Mouse (Mus musculus): ENCODE data around the gene Zfp710.

Zfp710 gene

GRCm38 (mm10) chr7:80058405-80059063, 33.9 kb downstream of the Zfp710 start:
- DNase-seq: no peak

GRCm38 (mm10) chr7:80059064-80059838, 34.6 kb downstream of the Zfp710 start:
- no peak for DNase-seq

GRCm38 (mm10) chr7:80060012-80060778, 35.6 kb downstream of the Zfp710 start:
- DNase-seq: no peak

GRCm38 (mm10) chr7:80062083-80062826, 37.6 kb downstream of the Zfp710 start:
- no peak for DNase-seq

- no peak for DNase-seq
Observed at GRCm38 (mm10) chr7:80063244-80063643, 38.6 kb downstream of the Zfp710 start.

GRCm38 (mm10) chr7:80063902-80064736, 39.5 kb downstream of the Zfp710 start:
- no peak for DNase-seq

- no peak for DNase-seq
Observed at GRCm38 (mm10) chr7:80065250-80065649, 40.6 kb downstream of the Zfp710 start.

GRCm38 (mm10) chr7:80066675-80067455, 42.3 kb downstream of the Zfp710 start:
- DNase-seq: no peak

GRCm38 (mm10) chr7:80068341-80068740, 43.7 kb downstream of the Zfp710 start:
- DNase-seq: no peak

- DNase-seq: no peak
Observed at GRCm38 (mm10) chr7:80069615-80070327, 45.2 kb downstream of the Zfp710 start.

- DNase-seq: no peak
Observed at GRCm38 (mm10) chr7:80071209-80071608, 46.6 kb downstream of the Zfp710 start.

GRCm38 (mm10) chr7:80072297-80072696, 47.7 kb downstream of the Zfp710 start:
- DNase-seq: no peak

GRCm38 (mm10) chr7:80073506-80073905, 48.9 kb downstream of the Zfp710 start:
- no peak for DNase-seq

- DNase-seq: peak; percentile 36
Observed at GRCm38 (mm10) chr7:80074921-80075441, 50.4 kb downstream of the Zfp710 start.

GRCm38 (mm10) chr7:80075946-80076583, 51.5 kb downstream of the Zfp710 start:
- no peak for DNase-seq

GRCm38 (mm10) chr7:80076961-80077716, 52.5 kb downstream of the Zfp710 start:
- DNase-seq: no peak

- no peak for DNase-seq
Observed at GRCm38 (mm10) chr7:80077801-80078200, 53.2 kb downstream of the Zfp710 start.

- no peak for DNase-seq
Observed at GRCm38 (mm10) chr7:80078792-80079301, 54.2 kb downstream of the Zfp710 start.
